Mouse (Mus musculus): Measurements from ENCODE around the gene Tlr2.

DNA sequence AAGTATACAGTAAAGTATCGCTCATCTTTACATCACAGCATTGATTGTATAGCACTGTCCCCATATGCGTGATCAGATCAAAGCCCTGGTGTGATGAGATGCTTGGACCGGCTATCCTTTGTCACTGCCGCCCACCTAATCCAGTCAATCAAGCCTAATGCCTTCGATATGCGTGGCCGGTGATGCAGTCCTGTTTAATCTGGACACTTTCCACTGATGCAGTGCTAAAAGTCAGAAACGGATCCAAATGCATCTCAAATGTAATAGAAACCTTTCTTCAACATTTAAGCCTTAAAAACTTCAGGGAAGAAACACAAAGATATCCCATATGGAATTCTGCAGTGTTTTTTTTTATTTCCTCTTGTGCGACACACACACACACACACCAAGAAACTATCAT is 13.9 kb downstream of the Tlr2 start:
- TF ChIP-seq TAL1 (IDR thresholded peaks at IDR 0.05; ENCODE audit: low read length) = no peak
- TF ChIP-seq GATA1 (IDR thresholded peaks at IDR 0.05; ENCODE audit: low read length) = no peak
